Mouse (Mus musculus): ENCODE results near the gene Klk4. TPM values are rescaled to one million over a fixed set of nuclear protein-coding genes. Genes with fewer than 3 reads are reported as not detected.

Gene Klk4
- total RNA-seq (2021): not detected
- long read RNA-seq, experiment 1: 0 reads
- long read RNA-seq, experiment 2: 0 reads

DNA sequence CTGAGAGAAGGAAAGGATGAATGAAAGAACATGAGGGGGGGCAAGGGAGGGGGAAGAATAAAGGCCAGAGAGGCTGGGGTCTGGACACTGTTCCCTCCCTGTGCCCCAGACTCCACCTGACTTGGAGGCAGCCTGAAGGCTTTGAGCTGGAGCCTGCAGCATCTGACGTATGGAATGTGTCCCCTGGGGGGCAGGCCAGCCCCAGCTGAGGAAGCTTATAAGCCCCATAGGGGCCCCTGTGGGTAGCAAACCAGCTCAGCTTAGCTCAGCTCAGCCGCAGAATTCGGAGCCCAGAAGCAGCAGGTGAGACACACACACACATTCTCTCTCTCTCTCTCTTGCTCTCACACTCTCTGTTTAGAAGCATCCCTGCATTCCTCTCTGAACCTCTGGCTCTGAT is at the start of gene Klk4:
Gene Klk4 (plus strand): TSS at position 249 of the 400 bp plus-strand sequence.
- DNase-seq: no peak

DNA sequence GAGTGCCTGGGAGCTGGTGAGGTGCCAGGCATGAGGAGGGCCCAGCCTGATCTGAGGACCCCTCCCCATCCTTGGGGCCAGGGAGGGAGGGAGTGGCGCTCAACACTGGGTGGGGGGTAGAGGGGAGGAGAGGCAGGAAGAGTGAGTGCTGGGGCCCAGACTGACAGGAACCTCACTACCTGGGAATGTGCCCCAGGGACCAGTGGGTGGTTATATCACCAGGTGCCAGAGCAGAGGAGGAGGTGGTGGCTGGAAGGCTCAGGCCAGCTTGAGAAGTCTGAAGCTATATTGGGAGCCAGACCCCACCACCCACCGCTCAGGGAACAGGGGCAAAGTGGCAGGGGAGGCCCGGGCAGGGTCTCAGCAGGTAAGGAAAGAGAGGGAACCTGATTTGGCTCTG is 39.3 kb upstream of the Klk4 start, which contains the start of gene Klk5:
Gene Klk5 (plus strand): TSS at position 271 of the 400 bp plus-strand sequence.
- DNase-seq: no peak

DNA sequence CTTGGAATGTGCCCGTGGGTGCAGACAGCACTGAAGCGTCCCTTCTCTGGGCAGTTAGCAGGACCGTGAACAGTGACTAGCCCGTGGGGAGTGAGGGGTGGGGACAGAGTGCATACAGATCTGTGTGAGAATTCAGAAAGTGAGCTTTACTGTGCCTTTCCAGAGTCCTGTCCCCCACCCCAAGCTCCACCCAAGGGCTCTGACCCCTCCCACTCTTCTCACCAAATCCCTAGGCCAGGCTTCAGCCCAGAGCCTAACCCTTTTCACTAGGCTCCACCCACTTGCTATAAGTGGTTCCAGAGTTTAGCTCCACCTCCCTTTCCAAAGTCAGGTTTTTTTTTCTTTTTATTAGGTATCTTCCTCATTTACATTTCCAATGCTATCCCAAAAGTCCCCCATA is 37.2 kb upstream of the Klk4 start:
- DNase-seq: no peak

DNA sequence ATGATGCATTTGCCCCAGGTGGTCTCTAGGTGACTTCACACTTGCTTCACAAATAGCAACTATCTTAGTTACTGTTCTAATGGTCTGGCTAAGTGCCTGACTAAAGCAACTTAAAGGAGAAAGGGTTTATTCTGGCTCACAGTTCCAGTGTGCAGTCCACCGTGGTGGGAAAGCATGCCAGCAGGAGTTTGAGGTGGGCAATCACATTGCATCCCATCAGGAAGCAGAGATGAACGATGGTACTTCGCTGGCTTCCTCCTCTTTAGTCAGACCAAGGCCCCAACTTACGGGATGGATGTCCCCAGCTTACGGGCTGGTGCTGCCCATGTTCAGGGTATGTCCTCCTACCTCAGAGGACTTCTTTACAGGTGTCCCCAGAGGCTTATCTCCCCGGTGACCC is 29.3 kb upstream of the Klk4 start:
- DNase-seq: no peak

DNA sequence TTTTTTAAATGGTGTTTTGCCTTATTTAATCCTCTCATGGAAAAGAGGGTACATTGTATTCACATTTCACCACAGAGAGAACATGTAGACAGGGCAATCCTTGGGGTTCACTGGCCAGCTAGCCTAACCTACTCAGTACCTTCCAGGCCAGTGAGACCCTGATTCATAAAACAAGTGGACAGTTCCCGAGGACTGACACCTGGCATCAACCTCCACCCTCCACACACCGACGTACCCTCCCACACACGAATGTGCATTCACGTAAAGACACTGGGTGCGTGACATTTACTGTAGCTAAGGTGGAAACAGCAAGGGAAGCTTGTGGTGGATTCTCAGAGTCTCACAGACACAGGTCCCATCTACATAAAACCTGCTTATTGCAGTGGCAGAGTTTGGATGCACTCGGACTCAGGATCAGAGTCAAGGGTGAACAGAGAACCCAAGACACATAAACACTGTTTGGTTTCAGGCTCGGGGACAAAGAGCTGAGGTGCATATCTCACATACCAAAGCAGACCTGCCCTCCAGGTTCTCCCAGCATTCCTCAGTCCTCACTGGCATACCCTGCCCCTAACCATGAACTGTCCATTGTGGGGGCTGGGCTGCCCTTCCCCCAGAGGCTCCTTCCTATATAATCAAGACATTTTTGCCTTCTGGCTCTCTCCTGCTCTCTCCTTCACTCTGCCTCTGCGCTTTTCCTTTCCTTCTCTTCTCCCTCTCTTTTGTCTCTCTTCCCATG is 26.1 kb upstream of the Klk4 start:
- DNase-seq: no peak

DNA sequence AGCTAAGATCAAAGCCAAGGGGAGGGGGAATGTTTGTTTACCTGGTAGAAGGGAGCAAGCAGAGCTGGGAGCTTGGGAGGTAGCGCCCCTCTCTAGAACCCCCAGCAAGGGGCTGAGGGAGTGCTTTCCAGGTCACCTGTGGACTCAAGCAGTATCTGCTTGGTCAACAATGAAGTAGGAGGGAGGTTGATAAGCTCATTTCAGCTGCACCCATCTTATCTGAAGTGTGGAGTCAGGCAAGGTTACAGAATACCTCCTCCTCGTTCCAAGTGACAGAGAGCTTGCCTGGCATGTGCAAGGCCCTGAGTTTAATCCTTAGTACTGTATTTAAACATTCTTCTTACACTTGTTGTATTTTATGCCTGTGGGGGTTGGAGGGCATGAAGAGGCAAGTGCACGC is 25.3 kb upstream of the Klk4 start:
- no peak for DNase-seq

DNA sequence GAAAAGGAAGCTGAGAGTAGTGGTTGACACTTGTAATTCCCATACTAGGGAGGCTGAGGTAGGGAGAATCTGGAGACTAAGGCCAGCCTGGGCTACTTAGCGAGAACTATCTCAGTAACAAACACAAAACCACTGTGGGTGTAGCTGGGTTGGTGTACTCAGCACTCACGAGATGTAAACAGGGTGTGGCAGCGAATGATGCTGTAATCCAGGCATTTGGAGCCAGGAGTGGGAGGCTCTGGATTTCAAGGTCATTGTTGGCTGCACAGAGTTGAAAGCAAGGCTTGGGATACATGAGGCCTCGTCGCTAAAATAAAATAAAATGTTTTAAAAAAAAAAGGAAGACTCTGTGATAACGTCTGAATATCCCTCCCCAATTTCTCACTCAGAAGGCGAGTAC is 24.7 kb upstream of the Klk4 start:
- no peak for DNase-seq

GRCm38 (mm10) chr7:43857501-43857900 is 23.5 kb upstream of the Klk4 start:
- DNase-seq: no peak

DNA sequence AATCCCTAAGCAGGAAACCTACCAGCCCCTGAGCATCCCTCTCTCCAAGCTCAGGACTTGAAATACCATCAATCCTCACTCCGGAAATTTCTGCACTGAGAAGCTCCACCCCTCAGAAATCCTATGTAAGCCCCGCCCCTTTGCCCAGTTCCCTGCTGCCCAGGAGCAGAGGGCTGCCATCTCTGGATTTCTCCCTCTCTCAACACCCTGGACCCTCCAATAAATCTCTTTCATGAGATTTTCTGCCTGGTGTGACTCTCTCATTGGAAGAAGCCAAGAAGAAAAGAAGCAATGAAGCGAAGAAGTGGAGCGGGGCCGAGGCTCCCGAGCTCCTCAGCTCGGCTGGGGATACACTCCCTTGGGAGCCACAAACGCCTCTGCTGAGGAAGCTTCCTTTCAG is 20.5 kb upstream of the Klk4 start:
- no peak for DNase-seq

DNA sequence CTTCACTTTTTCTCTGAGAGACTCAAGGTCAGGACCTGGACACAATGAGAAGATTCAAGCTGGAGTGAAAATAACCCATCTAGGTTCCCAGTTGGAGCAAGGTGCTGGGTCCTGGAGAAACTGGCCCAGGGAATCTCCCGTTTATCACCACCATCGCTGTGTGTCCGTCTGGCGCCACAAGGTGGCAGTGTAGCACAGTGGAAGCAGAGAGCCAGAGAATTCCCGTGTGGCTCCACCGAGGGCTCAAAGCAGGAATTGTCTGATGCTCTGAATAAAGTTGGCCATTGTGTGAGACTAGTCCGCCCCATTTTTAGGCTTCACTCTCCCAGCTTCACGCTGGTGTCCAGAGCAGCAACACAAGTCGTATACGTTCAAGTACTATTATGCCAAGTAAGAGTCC is 7.7 kb upstream of the Klk4 start:
- DNase-seq: peak; percentile 35 to 66

GRCm38 (mm10) chr7:43873674-43874073 is 7.3 kb upstream of the Klk4 start:
- DNase-seq: no peak

DNA sequence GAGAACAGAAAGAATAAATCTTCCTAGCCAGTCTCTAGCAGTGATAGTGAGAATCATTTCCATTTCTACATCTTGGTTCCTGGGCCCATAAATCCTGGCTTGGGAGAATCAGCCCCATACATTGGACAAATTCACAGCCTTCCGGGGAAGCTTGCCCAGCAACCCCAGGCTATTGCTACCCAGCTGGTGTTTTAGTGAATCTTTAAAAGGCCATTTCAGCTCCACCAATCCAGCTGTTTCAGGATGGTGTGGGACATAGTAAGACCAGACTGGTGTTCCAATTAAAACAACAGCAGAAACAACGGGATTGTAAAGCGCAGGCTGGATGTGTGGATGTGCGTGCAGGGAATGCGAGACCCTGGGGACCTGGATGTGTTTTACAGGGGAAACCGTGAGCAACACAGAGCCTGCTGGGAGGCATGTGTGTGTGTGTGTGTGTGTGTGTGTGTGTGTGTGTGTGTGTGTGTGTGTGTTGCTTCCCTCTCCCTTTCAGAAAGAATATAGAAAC is 6.0 kb upstream of the Klk4 start:
- no peak for DNase-seq

DNA sequence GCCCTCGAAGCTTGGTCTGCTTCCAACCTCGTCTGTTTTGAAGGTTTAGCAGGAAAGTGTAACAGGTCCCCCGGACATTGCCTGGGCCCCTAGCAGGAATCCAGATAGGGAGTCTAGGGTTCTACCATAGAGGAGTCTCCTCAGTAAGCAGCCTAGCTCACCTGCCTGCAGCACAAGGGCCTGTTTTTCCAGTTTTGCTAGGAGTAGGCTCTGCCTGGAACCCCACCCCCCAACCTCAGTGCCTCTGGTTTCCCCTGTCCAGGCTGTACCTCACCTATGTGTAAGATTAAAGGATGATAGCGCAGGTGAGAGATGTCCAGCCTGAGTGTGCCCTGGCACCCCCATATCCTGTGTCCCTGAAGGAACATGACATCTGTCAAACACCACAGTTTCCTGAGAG is 4.5 kb upstream of the Klk4 start:
- DNase-seq: no peak

DNA sequence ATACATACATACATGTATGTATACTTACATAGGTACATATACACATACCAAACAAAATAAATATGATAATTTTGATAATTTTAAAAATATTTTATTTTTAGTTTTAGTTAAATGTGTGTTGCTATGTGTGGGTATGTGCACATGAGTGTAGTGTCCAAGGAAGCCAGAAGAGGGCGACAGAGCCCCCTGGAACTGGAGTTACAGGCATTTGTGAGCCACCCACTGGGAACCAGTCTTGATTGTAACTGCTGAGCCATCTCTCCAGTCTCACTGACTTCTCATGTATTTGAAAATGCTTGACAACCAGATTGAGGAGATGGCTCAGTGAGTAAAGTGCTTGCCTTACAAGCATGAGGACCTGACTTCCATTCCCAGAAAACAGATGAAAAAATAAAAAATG is 2.7 kb upstream of the Klk4 start:
- DNase-seq: no peak

DNA sequence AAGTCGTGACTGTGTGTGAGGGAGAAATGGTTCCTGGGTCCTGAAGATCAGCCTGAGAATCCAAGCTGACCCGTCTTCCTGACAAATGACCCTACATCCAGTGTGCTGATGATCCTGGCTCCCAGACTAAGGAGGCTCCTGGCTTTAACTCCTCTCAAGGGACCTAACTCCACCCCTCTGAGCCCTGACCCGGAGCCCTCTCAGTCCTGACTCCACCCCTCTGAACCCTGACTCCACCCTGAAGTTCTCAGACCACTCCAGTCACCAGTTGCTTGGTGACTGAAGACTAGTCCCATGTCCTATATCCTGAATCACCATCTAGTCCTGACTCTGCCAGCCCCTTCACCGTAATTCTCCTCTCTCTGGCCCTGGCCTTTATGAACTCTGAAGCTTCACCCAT is 1.4 kb downstream of the Klk4 start:
- peak; percentile 17 to 37 for DNase-seq

DNA sequence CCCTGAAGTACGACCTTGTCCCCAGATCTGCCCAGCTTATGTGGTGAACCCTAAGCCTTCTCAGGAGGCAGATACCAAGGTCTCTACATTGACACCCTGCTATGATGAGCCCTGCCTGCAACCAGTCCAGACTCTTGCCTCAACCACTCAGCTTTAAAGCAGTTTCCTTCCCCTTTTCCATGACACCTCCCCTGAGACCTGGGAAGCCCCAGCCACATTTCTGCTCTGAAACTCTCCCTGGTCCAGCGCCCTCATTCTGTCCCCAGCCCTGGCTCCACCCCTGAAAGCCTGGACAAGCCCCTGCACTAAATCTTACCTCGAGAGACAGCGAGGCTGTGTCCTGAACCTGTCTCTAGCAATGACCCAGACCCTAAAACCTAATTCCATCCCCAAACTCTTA is 1.9 kb downstream of the Klk4 start:
- DNase-seq: peak; percentile 6 to 19

DNA sequence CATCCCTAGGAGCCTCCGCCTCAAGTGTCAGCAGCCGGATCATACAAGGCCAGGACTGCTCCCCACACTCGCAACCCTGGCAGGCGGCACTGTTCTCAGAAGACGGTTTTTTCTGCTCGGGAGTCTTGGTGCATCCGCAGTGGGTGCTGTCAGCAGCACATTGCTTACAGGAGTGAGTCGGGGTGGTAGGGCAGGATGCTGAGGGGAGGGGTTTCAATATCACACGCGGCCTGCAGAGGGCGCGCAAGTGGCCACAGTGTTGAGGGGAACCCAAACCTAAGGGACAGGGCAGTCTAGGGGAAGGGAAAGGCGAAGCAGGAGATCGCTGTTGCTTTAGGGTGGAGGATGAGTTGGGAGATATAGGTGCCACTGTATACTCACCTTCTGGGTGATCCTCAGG is 2.6 kb downstream of the Klk4 start:
- DNase-seq: peak; percentile 32 to 48

DNA sequence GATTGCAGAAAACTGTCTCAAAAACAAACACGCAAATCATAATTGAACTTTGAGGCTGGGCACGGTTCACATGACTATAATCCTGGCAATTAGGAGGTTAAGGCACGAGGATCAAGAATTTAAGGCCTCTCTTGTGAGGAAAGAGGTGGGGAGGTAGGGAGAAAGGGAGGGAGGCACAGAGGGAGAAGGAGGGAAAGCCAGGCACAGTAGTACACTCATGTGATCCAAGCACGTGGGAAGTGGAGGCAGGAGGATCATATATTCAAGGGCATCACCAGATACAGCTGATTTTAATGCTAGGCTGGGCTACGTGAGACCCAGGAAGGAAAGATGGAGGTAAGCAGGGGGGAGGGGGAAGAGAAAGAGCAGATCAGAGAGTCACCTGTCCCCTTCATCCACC is 10.4 kb downstream of the Klk4 start:
- DNase-seq: no peak

- DNase-seq: no peak
Observed at GRCm38 (mm10) chr7:43891788-43892187, 10.8 kb downstream of the Klk4 start.

GRCm38 (mm10) chr7:43894836-43895235 is 13.9 kb downstream of the Klk4 start:
- DNase-seq: peak; percentile 79 to 95

DNA sequence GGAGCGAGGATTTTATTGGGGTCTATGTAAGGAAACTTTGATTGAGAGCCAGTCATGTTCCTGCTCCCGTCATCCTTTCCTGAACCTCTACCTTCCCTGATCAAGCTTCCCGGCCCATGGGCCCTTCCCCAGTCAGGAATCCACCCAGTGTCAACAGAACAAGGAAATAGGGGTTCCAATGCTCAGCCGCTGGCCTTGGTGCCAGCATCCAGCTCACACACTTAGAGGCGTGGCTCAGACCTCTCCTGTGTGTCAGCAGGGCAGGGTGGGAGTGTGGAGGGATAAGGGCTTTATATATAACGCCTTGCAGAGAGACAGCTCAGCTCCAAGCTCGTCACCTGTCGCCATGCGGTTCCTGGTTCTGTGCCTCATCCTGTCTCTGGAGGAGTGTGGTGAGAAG is 33.9 kb downstream of the Klk4 start:
- DNase-seq: no peak

- DNase-seq: no peak
Observed at GRCm38 (mm10) chr7:43918426-43918825, 37.5 kb downstream of the Klk4 start.

GRCm38 (mm10) chr7:43918871-43919270 is 37.9 kb downstream of the Klk4 start:
- no peak for DNase-seq

Measured in heart, adult 18-20 months (tissue).